Comparison of ENCODE assay signal across 8 mouse cellular contexts in genomic region chr1:180863606-180864005, GRCm38 (mm10). TPM values are rescaled to one million over a fixed set of nuclear protein-coding genes. Genes with fewer than 3 reads are reported as not detected.
A peak's percentile ranks its signal among the peaks of the same experiment; 100 is the strongest.
DNase-seq lines count a peak whose midpoint lies in the region; ATAC-seq lines count a peak whose summit lies in the region.

No protein-coding gene starts in this region.

- peak; percentile 38 to 39 for DNase-seq in cerebellum, adult 18-20 months
- DNase-seq in layer of hippocampus, postnatal 10 days (ENCODE audit: low spot score in 2 of 2), result peak; percentile 20 to 34
- no peak for DNase-seq in layer of hippocampus, adult 9-11 months
- peak; percentile 49 for DNase-seq in MEL-GATA-1-ER (ENCODE audit: extremely low read depth, low read depth)
- DNase-seq in forelimb bud, embryonic 11.5 days (ENCODE audit: low read depth, low spot score), result peak; percentile 40
- DNase-seq in cerebellum, adult 8-10 months, result no peak

- no peak for ATAC-seq in cerebellum, adult (ENCODE audit: insufficient number of reproducible peaks, low FRiP score, low TSS enrichment)
- 0 out of 2 replicates have a peak, but pooled peaks have one; percentile 46 for ATAC-seq in monocyte, adult 5-6 weeks (replicated peaks; ENCODE audit: insufficient number of reproducible peaks, low FRiP score, low TSS enrichment, poor library complexity, severe bottlenecking)

RNA-seq across cellular contexts. Expression of gene Sde2, which starts 12.7 kb away (rescaled TPM):
- total RNA-seq in layer of hippocampus, postnatal 10 days (2021), result 10 to 100 TPM; 20.9 to 22.4 TPM
- total RNA-seq in monocyte, adult 5-6 weeks (2017), result 45.3 to 50.4 TPM (median 49.6 TPM) in 3 replicates

RNA-seq across cellular contexts. Expression of gene Lefty2, which starts 29.3 kb away (rescaled TPM):
- 10 to 100 TPM in 1 of 2 experiments, 1 to 10 TPM in 1; 8.7 to 10.2 TPM for total RNA-seq in layer of hippocampus, postnatal 10 days (2021)
- total RNA-seq in monocyte, adult 5-6 weeks (2017), result not detected in 3 replicates

RNA-seq across cellular contexts. Expression of gene Pycr2, which starts 40.5 kb away (rescaled TPM):
- 10 to 100 TPM; 29.6 to 31.4 TPM for total RNA-seq in layer of hippocampus, postnatal 10 days (2021)
- total RNA-seq in monocyte, adult 5-6 weeks (2017), result 12.9 to 16.2 TPM (median 14.3 TPM) in 3 replicates

RNA-seq across cellular contexts. Expression of gene H3f3a, which starts 49.9 kb away (rescaled TPM):
- total RNA-seq in layer of hippocampus, postnatal 10 days (2021), result 100 to 1,000 TPM; 476 to 478 TPM
- 1,440 to 2,544 TPM (median 2,182 TPM) in 3 replicates for total RNA-seq in monocyte, adult 5-6 weeks (2017)

Comparison
In these comparisons a context has a peak if more than half of its experiments do, and no peak if none do; other contexts are left out.
1. DNase-seq: peak in cerebellum, adult 18-20 months (2 of 2), layer of hippocampus, postnatal 10 days (2 of 2), MEL-GATA-1-ER (single experiment) and forelimb bud, embryonic 11.5 days (single experiment); none in layer of hippocampus, adult 9-11 months (single experiment) and cerebellum, adult 8-10 months (single experiment).